Mouse (Mus musculus) lung, postnatal 0 days (tissue): Measurements from ENCODE around the gene Zbtb17.

Experiments
- CTCF ChIP-seq: IDR thresholded peaks from 2 replicates; pipeline ENCODE4 v1.5.1; 2016; ENCODE audit warnings: antibody characterized with exemption, mild to moderate bottlenecking
- EP300 ChIP-seq: IDR thresholded peaks from 2 replicates; pipeline ENCODE4 v1.6.1; 2016; ENCODE audit warnings: antibody characterized with exemption, mild to moderate bottlenecking, control low read depth

DNA sequence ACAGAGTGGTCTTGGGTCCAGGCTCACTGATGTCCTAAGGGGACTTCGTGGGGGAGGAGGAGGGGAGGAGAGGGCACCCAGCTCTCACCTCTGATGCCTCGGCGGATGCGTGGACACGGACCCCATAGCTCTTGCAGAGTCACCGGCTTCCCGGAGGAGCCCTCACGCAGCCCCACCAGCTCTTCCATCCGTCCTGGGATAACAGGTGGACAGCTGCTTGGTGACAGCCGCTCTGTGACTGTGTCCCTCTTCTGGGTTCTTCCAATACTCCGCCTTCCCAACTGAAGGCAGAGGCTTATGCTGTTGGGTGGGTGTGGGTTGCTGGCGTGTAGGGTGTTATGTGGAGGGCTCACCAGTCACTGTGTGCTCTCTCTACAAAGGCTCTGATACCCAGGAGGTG is 46.6 kb upstream of the Zbtb17 start:
- TF ChIP-seq CTCF (no peak), EP300 (no peak)
